Mouse (Mus musculus): ENCODE results near the gene Akt1s1. TPM values are rescaled to one million over a fixed set of nuclear protein-coding genes. Genes with fewer than 3 reads are reported as not detected.
A peak's percentile ranks its signal among the peaks of the same experiment; 100 is the strongest.

The Akt1s1 gene
- polyA plus RNA-seq, 1 experiment = 283 TPM

DNA sequence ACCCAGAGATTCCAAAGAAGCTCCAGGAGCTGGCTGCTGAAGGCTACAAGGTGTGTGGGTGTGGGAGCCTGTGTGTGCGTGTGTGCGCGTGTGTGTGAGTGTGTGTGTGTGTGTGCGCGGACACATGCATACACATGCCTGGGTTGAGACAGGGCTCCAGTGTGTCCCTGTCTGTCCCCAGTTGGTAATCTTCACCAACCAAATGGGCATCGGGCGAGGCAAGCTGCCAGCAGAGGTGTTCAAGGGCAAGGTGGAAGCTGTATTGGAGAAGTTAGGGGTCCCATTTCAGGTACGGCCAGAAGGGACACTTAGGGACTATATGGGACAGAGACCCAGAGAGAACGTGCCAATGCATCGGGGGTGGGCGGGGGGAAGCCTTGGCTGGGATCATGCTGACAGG is 11.1 kb downstream of the Akt1s1 start:
- Histone ChIP-seq H3K4me3 (ENCODE audit: low read depth, low read length) (no peak overlapping the region), H3K4me1 (ENCODE audit: control insufficient read depth, insufficient read depth, insufficient read length, low read length) (peaks cover 6% of the 10 kb centered on the region), H3K36me3 (ENCODE audit: control insufficient read depth, insufficient read depth, low read length) (peaks cover 30% of the 10 kb centered on the region), H3K27ac (ENCODE audit: insufficient read depth, low read depth, low read length) (no peak overlapping the region), H3K27me3 (ENCODE audit: control insufficient read depth, insufficient read depth, low read length) (no peaks in the 10 kb centered on the region)
- no peak for TF ChIP-seq CTCF (IDR thresholded peaks at IDR 0.05; ENCODE audit: extremely low read depth, insufficient read length, insufficient replicate concordance, low read depth, low read length)
- no peak for TF ChIP-seq POLR2A (IDR thresholded peaks at IDR 0.05; ENCODE audit: low read depth, low read length)
- WGBS = 88% methylated on average over 11 of the region's 11 CpGs

DNA sequence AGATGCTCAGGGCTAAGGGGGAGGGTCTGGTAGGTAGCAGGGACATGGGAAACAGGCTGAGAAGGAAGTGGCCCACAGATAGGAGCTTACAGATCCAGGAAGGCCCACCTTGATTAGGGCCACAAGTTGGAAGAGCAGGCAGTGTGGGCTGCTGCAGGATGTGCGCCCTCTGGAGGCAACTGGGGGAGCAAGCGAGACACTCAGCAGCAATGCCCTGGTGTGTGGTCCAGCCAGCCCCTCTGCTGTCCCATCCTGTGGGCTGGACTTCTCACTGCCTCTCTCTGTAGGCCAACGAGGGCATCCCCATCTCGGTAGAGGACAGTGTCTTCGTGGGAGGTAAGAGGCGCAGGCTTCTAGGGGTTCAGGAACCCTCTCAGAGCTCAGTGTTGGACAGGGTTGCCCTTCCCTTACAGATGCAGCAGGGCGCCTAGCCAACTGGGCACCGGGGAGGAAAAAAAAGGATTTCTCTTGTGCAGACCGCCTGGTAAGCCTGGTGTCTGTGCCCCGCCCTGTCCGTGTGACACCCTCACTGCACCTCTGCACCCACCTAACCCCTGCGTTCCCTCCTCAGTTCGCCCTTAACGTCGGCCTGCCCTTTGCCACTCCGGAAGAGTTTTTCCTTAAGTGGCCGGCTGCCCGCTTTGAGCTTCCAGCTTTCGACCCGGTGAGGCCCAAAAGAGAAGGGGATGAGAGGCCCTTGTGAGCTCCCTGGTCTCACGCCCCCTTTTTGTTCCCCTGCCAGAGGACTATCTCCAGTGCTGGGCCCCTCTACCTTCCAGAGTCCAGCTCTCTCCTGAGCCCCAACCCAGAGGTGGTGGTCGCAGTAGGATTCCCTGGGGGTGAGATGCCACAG is 12.0 kb downstream of the Akt1s1 start:
- H3K36me3 ChIP-seq (ENCODE audit: control insufficient read depth, insufficient read depth, low read length) = peaks cover 30% of the 10 kb centered on the region
- TF ChIP-seq POLR2A (IDR thresholded peaks at IDR 0.05; ENCODE audit: low read depth, low read length) (no peak), CTCF (IDR thresholded peaks at IDR 0.05; ENCODE audit: extremely low read depth, insufficient read length, insufficient replicate concordance, low read depth, low read length) (peak; percentile 83)
- H3K4me1 ChIP-seq (ENCODE audit: control insufficient read depth, insufficient read depth, insufficient read length, low read length) = peaks cover 8% of the 10 kb centered on the region
- WGBS = 60% methylated on average over 22 of the region's 22 CpGs
- H3K27ac ChIP-seq (ENCODE audit: insufficient read depth, low read depth, low read length) = no peak overlapping the region
- no peak overlapping the region for H3K4me3 ChIP-seq (ENCODE audit: low read depth, low read length)
- H3K27me3 ChIP-seq (ENCODE audit: control insufficient read depth, insufficient read depth, low read length) = no peaks in the 10 kb centered on the region

DNA sequence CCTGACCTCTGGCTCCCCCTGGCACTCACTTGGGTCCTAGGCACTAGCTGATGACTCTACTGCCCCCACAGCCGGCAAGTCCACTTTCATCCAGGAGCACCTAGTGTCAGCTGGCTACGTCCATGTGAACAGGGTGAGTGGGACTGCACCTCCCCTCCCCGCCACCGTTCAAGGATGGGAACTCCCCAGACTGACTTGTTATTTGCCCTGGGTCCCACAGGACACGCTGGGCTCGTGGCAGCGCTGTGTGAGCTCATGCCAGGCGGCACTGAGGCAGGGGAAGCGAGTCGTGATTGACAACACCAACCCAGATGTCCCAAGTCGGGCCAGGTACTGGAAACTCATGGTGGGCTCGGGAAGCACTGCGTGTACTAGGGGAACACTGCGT is 12.6 kb downstream of the Akt1s1 start:
- Histone ChIP-seq H3K36me3 (ENCODE audit: control insufficient read depth, insufficient read depth, low read length) (peaks cover 30% of the 10 kb centered on the region), H3K4me3 (ENCODE audit: low read depth, low read length) (no peak overlapping the region), H3K27ac (ENCODE audit: insufficient read depth, low read depth, low read length) (no peak overlapping the region), H3K27me3 (ENCODE audit: control insufficient read depth, insufficient read depth, low read length) (no peaks in the 10 kb centered on the region), H3K4me1 (ENCODE audit: control insufficient read depth, insufficient read depth, insufficient read length, low read length) (peaks cover 11% of the 10 kb centered on the region)
- no peak for TF ChIP-seq CTCF (IDR thresholded peaks at IDR 0.05; ENCODE audit: extremely low read depth, insufficient read length, insufficient replicate concordance, low read depth, low read length)
- TF ChIP-seq POLR2A (IDR thresholded peaks at IDR 0.05; ENCODE audit: low read depth, low read length) = no peak
- 85% methylated on average over 14 of the region's 14 CpGs for WGBS

DNA sequence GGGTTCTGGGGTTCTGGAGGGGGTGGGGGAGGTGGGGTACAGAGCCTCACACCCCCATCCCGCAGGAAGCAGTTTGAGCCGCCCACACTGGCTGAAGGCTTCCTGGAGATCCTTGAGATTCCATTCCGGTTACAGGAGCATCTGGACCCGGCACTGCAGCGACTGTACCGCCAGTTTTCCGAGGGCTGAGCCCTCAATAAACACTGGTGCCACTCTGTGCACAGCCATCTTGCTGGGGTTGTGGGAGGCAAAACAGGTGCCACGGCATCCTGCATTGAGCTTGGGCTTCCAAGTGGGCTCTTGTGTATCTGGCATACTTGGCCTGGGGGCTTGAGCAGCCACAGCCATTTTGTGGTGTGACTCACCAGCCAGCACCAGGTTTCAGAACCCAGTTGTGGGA is 13.6 kb downstream of the Akt1s1 start:
- TF ChIP-seq POLR2A (IDR thresholded peaks at IDR 0.05; ENCODE audit: low read depth, low read length) (no peak), CTCF (IDR thresholded peaks at IDR 0.05; ENCODE audit: extremely low read depth, insufficient read length, insufficient replicate concordance, low read depth, low read length) (no peak)
- H3K36me3 ChIP-seq (ENCODE audit: control insufficient read depth, insufficient read depth, low read length) = peaks cover 30% of the 10 kb centered on the region
- no peak overlapping the region for H3K4me3 ChIP-seq (ENCODE audit: low read depth, low read length)
- H3K27ac ChIP-seq (ENCODE audit: insufficient read depth, low read depth, low read length) = no peak overlapping the region
- peaks cover 16% of the 10 kb centered on the region for H3K4me1 ChIP-seq (ENCODE audit: control insufficient read depth, insufficient read depth, insufficient read length, low read length)
- no peaks in the 10 kb centered on the region for H3K27me3 ChIP-seq (ENCODE audit: control insufficient read depth, insufficient read depth, low read length)
- WGBS = 77% methylated on average over 8 of the region's 8 CpGs

DNA sequence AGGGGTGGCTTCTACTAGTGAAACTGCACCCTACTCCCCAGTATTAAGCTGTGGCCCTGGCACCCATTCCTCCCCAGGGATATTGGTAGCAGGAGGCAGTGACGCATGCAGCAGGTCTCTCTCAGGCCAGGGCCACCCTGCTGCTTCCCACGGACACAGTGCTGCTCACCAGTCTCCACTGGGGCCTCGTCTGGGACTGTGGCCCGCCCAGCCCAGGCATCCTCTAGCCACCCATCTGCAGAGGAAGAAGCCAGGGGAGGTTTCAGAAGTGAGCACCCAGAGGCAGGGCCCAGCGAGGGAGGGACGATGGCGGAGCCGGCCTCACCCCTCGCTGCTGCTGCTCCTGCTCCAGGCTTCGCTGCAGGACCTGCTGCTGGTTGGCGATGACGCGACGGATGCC is 14.4 kb downstream of the Akt1s1 start:
- no peak for TF ChIP-seq POLR2A (IDR thresholded peaks at IDR 0.05; ENCODE audit: low read depth, low read length)
- 91% methylated on average over 14 of the region's 14 CpGs for WGBS
- H3K36me3 ChIP-seq (ENCODE audit: control insufficient read depth, insufficient read depth, low read length) = peaks cover 30% of the 10 kb centered on the region
- peaks cover 16% of the 10 kb centered on the region for H3K4me1 ChIP-seq (ENCODE audit: control insufficient read depth, insufficient read depth, insufficient read length, low read length)
- no peaks in the 10 kb centered on the region for H3K27me3 ChIP-seq (ENCODE audit: control insufficient read depth, insufficient read depth, low read length)
- H3K27ac ChIP-seq (ENCODE audit: insufficient read depth, low read depth, low read length) = no peak overlapping the region
- H3K4me3 ChIP-seq (ENCODE audit: low read depth, low read length) = no peak overlapping the region

DNA sequence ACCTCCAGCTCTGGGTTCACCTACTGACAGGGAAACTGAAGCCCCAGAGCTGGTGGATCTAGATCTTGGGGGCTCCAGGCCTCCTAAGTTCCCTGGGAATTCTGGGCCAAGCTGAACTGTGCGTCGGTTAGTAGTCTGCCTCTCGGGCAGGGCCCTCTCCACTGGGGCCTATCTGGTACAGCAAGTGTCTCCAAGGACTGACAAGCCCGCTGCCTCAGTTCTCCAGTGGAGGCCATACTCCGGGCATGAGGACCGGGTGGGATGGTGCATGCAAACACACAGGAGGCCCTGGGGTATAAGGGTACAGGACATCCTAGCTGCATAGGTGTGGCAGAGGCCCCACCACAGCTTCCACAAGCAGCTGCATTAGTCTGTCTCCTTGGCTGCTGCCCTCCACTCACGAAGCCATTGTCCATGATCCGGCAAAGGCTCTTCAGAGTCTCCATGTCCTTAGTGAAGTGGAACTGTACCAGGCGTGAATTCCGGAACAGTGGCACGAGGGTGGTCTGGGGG is 15.2 kb downstream of the Akt1s1 start:
- peaks cover 30% of the 10 kb centered on the region for H3K36me3 ChIP-seq (ENCODE audit: control insufficient read depth, insufficient read depth, low read length)
- H3K4me3 ChIP-seq (ENCODE audit: low read depth, low read length) = no peak overlapping the region
- WGBS = 91% methylated on average over 11 of the region's 11 CpGs
- H3K4me1 ChIP-seq (ENCODE audit: control insufficient read depth, insufficient read depth, insufficient read length, low read length) = peaks cover 16% of the 10 kb centered on the region
- H3K27me3 ChIP-seq (ENCODE audit: control insufficient read depth, insufficient read depth, low read length) = no peaks in the 10 kb centered on the region
- no peak overlapping the region for H3K27ac ChIP-seq (ENCODE audit: insufficient read depth, low read depth, low read length)
- TF ChIP-seq CTCF (IDR thresholded peaks at IDR 0.05; ENCODE audit: extremely low read depth, insufficient read length, insufficient replicate concordance, low read depth, low read length) = no peak
- no peak for TF ChIP-seq POLR2A (IDR thresholded peaks at IDR 0.05; ENCODE audit: low read depth, low read length)

DNA sequence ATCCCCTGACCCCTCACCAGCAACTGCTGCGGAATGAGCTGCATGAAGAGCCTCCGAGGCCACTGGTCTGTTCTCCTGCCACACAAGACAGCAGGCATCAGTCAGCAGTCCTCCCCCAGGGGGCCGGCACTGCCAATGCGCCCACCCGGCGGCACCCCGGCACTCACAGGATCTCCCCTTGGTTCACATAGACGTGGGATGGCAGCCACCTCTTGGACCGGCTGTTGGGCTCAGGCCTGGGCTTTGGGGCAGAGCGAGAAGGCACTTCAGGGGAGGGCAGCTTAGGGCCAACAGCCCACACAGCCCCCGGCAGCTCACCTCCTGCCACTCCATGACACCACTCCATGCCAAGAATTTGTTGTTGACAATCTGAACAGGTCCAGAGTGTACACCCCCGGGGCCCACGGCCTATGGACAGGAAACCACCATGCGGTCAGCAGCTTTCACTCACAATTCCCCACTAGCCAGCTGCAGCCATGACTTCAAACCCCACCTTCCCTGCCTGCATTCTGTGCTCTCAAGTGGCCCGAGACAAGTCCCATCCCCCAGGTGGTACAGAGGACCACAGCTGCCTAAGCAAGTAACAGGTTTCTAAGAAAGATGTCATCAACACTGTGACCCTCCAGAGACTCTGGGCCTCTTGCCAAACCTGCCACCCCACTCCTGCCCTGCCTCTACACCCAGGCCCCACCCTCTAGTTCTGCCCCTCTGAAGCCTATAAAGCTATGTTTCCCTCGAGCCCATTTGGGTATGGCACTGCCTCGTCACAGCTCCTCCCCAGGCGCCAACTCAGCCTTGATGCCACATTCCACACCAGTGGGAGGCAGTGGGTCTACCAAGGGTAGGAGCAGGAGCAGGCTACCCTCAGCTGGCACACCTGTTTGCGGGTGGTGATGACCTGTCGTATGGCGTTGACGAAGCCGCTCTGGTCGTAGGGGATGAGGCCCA is 16.1 kb downstream of the Akt1s1 start:
- 79% methylated on average over 24 of the region's 24 CpGs for WGBS
- H3K4me3 ChIP-seq (ENCODE audit: low read depth, low read length) = no peak overlapping the region
- H3K4me1 ChIP-seq (ENCODE audit: control insufficient read depth, insufficient read depth, insufficient read length, low read length) = peaks cover 16% of the 10 kb centered on the region
- H3K27me3 ChIP-seq (ENCODE audit: control insufficient read depth, insufficient read depth, low read length) = no peaks in the 10 kb centered on the region
- H3K27ac ChIP-seq (ENCODE audit: insufficient read depth, low read depth, low read length) = no peak overlapping the region
- no peak for TF ChIP-seq POLR2A (IDR thresholded peaks at IDR 0.05; ENCODE audit: low read depth, low read length)
- H3K36me3 ChIP-seq (ENCODE audit: control insufficient read depth, insufficient read depth, low read length) = peaks cover 30% of the 10 kb centered on the region
